Mouse (Mus musculus) embryonic facial prominence, embryonic 11.5 days (tissue): ENCODE measurements at regions not wholly inside any gene's neighbourhood (a gene's known extent, or its start where the extent isn't known, plus 50 kb on each side); places are given as distances from the start of the nearest gene placed in this dataset.
A peak's percentile ranks its signal among the peaks of the same experiment; 100 is the strongest.

Experiments
- ATAC-seq: fragments of 200-750 bp; cut with Nextera tagmentation; replicated peaks from 2 replicates; pipeline ENCODE4 v1.8.0; 2017; ENCODE audit warnings: low read depth; ENCODE audit not compliant: insufficient number of reproducible peaks, low FRiP score, low TSS enrichment
- DNase-seq: peaks from one replicate; pipeline ENCODE4 v3.0.0-alpha.2; 2015; ENCODE audit warnings: low spot score
- H3K27ac ChIP-seq: fragments of 300-500 bp; sonication (generic); replicated peaks from 2 replicates; pipeline ENCODE4 v1.5.1; 2014; ENCODE audit warnings: mild to moderate bottlenecking, low read depth, low read length, control low read depth
- H3K27me3 ChIP-seq: fragments of 300-500 bp; sonication (generic); 2 replicates; pipeline ENCODE4 v1.6.1; 2014; ENCODE audit warnings: mild to moderate bottlenecking, low read length, moderate library complexity, mixed read lengths; ENCODE audit not compliant: control insufficient read depth, insufficient read depth
- H3K36me3 ChIP-seq: fragments of 300-500 bp; sonication (generic); replicated peaks from 2 replicates; pipeline ENCODE4 v1.6.1; 2014; ENCODE audit warnings: low read depth, mild to moderate bottlenecking, low read length, moderate library complexity, mixed read lengths; ENCODE audit not compliant: control insufficient read depth, insufficient read depth
- H3K4me1 ChIP-seq: fragments of 300-500 bp; sonication (generic); 2 replicates; pipeline ENCODE4 v1.6.1; 2014; ENCODE audit warnings: low read length, mixed read lengths; ENCODE audit not compliant: control insufficient read depth, insufficient read depth
- H3K4me2 ChIP-seq: fragments of 300-500 bp; sonication (generic); 2 replicates; pipeline ENCODE4 v1.6.1; 2014; ENCODE audit warnings: low read depth, mild to moderate bottlenecking, control low read depth, low read length, moderate library complexity
- H3K4me3 ChIP-seq: fragments of 300-500 bp; sonication (generic); 2 replicates; pipeline ENCODE4 v1.5.1; 2014; ENCODE audit warnings: low read depth, low read length, control low read depth
- H3K9ac ChIP-seq: fragments of 300-500 bp; sonication (generic); replicated peaks from 2 replicates; pipeline ENCODE4 v1.6.1; 2014; ENCODE audit warnings: mild to moderate bottlenecking, control low read depth, low read length
- H3K9me3 ChIP-seq: fragments of 300-500 bp; sonication (generic); replicated peaks from 2 replicates; pipeline ENCODE4 v1.6.1; 2016; ENCODE audit warnings: mild to moderate bottlenecking, low read length, inconsistent platforms, mixed read lengths; ENCODE audit not compliant: control insufficient read depth
- WGBS: fragments of 180-500 bp; shearing (Covaris S2); extraction: QIAGEN DNeasy Blood & Tissue Kit; methylation state at CpG from one replicate; pipeline ENCODE4 v1.1.7; 2014; 5-methylcytosine and 5-hydroxymethylcytosine counted together

GRCm38 (mm10) chr10:117536769-117537599 is 92.3 kb upstream of the Cpm start:
- WGBS, result 96% methylated on average over 15 of the region's 15 CpGs
- no peak for ATAC-seq

GRCm38 (mm10) chr10:117535843-117536242 is 93.5 kb upstream of the Cpm start:
- 89% methylated on average over 4 of the region's 4 CpGs for WGBS
- Histone ChIP-seq H3K9me3 (no peaks in the 10 kb centered on the region), H3K9ac (no peak overlapping the region), H3K4me1 (no peaks in the 10 kb centered on the region), H3K27me3 (no peaks in the 10 kb centered on the region), H3K4me2 (no peak overlapping the region), H3K36me3 (no peaks in the 10 kb centered on the region), H3K27ac (no peak overlapping the region), H3K4me3 (no peak overlapping the region)
- ATAC-seq (no peak), DNase-seq (no peak)

More at GRCm38 (mm10) chr10:117536769-117537599, 92.3 kb upstream of the Cpm start:
- H3K4me3 ChIP-seq, result no peak overlapping the region
- H3K27me3 ChIP-seq, result no peaks in the 10 kb centered on the region
- no peaks in the 10 kb centered on the region for H3K36me3 ChIP-seq
- no peak overlapping the region for H3K27ac ChIP-seq
- no peak for DNase-seq
- H3K9ac ChIP-seq, result no peak overlapping the region
- H3K9me3 ChIP-seq, result no peaks in the 10 kb centered on the region
- no peak overlapping the region for H3K4me2 ChIP-seq
- no peaks in the 10 kb centered on the region for H3K4me1 ChIP-seq

GRCm38 (mm10) chr10:117534992-117535719 is 94.1 kb upstream of the Cpm start:
- DNase-seq (no peak), ATAC-seq (no peak)
- no peak overlapping the region for H3K9ac ChIP-seq
- no peaks in the 10 kb centered on the region for H3K4me1 ChIP-seq
- H3K27ac ChIP-seq, result no peak overlapping the region
- H3K4me2 ChIP-seq, result no peak overlapping the region
- no peak overlapping the region for H3K4me3 ChIP-seq
- H3K27me3 ChIP-seq, result no peaks in the 10 kb centered on the region
- H3K36me3 ChIP-seq, result no peaks in the 10 kb centered on the region
- 86% methylated on average over 12 of the region's 12 CpGs for WGBS
- no peaks in the 10 kb centered on the region for H3K9me3 ChIP-seq

- H3K4me2 ChIP-seq, result no peak overlapping the region
- DNase-seq (no peak), ATAC-seq (no peak)
- no peaks in the 10 kb centered on the region for H3K9me3 ChIP-seq
- H3K4me3 ChIP-seq, result no peak overlapping the region
- no peaks in the 10 kb centered on the region for H3K27me3 ChIP-seq
- no peak overlapping the region for H3K9ac ChIP-seq
- H3K27ac ChIP-seq, result no peak overlapping the region
- 83% methylated on average over 4 of the region's 4 CpGs for WGBS
- no peaks in the 10 kb centered on the region for H3K36me3 ChIP-seq
- no peaks in the 10 kb centered on the region for H3K4me1 ChIP-seq
These were observed 94.8 kb upstream of the Cpm start for GRCm38 (mm10) chr10:117534478-117534877.

GRCm38 (mm10) chr10:117533541-117534386 is 95.5 kb upstream of the Cpm start:
- Histone ChIP-seq H3K27me3 (no peaks in the 10 kb centered on the region), H3K4me1 (no peaks in the 10 kb centered on the region), H3K9me3 (no peaks in the 10 kb centered on the region), H3K27ac (no peak overlapping the region), H3K4me2 (no peak overlapping the region), H3K36me3 (no peaks in the 10 kb centered on the region), H3K4me3 (no peak overlapping the region), H3K9ac (no peak overlapping the region)
- WGBS, result 82% methylated on average over 8 of the region's 8 CpGs
- DNase-seq, result no peak
- ATAC-seq, result no peak

- ATAC-seq (no peak), DNase-seq (no peak)
- no peaks in the 10 kb centered on the region for H3K4me1 ChIP-seq
- no peak overlapping the region for H3K4me2 ChIP-seq
- no peak overlapping the region for H3K9ac ChIP-seq
- H3K27ac ChIP-seq, result no peak overlapping the region
- no peaks in the 10 kb centered on the region for H3K36me3 ChIP-seq
- H3K9me3 ChIP-seq, result no peaks in the 10 kb centered on the region
- WGBS, result 78% methylated on average over 1 of the region's 1 CpGs
- H3K4me3 ChIP-seq, result no peak overlapping the region
- H3K27me3 ChIP-seq, result no peaks in the 10 kb centered on the region
These were observed 96.4 kb upstream of the Cpm start for GRCm38 (mm10) chr10:117532750-117533540.

GRCm38 (mm10) chr10:117531798-117532747 is 97.2 kb upstream of the Cpm start:
- Histone ChIP-seq H3K36me3 (no peaks in the 10 kb centered on the region), H3K9me3 (no peaks in the 10 kb centered on the region), H3K9ac (no peak overlapping the region), H3K27ac (no peak overlapping the region), H3K4me3 (no peak overlapping the region), H3K4me2 (no peak overlapping the region), H3K27me3 (no peaks in the 10 kb centered on the region), H3K4me1 (no peaks in the 10 kb centered on the region)
- ATAC-seq (no peak), DNase-seq (peak; percentile 40)
- 77% methylated on average over 17 of the region's 17 CpGs for WGBS
